Mouse (Mus musculus) heart, postnatal 0 days (tissue): ENCODE results near the gene Ago3. TPM values are rescaled to one million over a fixed set of nuclear protein-coding genes. Genes with fewer than 3 reads are reported as not detected.
A peak's percentile ranks its signal among the peaks of the same experiment; 100 is the strongest.

Experiments
- ATAC-seq: fragments of 200-750 bp; cut with Nextera tagmentation; 2 replicates; pipeline ENCODE4 v1.8.0; 2017; ENCODE audit warnings: low read depth, moderate number of reproducible peaks, moderate library complexity; ENCODE audit not compliant: insufficient read depth
- DNase-seq: peaks from one replicate; pipeline ENCODE4 v3.0.0-alpha.2; 2016; ENCODE audit warnings: low spot score
- H3K27ac ChIP-seq: fragments of 300-500 bp; sonication (generic); 2 replicates; pipeline ENCODE4 v1.5.1; 2014; ENCODE audit warnings: low read depth, mild to moderate bottlenecking
- H3K27me3 ChIP-seq: fragments of 300-500 bp; sonication (generic); 2 replicates; pipeline ENCODE4 v1.6.1; 2014; ENCODE audit warnings: low read length, mixed read lengths; ENCODE audit not compliant: control insufficient read depth, insufficient read depth
- H3K36me3 ChIP-seq: fragments of 300-500 bp; sonication (generic); replicated peaks from 2 replicates; pipeline ENCODE4 v1.6.1; 2014; ENCODE audit warnings: low read length, mixed read lengths; ENCODE audit not compliant: control insufficient read depth, insufficient read depth
- H3K4me1 ChIP-seq: fragments of 300-500 bp; sonication (generic); 2 replicates; pipeline ENCODE4 v1.6.1; 2014; ENCODE audit warnings: antibody characterized with exemption; ENCODE audit not compliant: control insufficient read depth, insufficient read depth
- H3K4me2 ChIP-seq: fragments of 300-500 bp; sonication (generic); 2 replicates; pipeline ENCODE4 v1.6.1; 2014; ENCODE audit warnings: low read depth, mild to moderate bottlenecking, low read length, moderate library complexity
- H3K4me3 ChIP-seq: fragments of 300-500 bp; sonication (generic); 2 replicates; pipeline ENCODE4 v1.5.1; 2014; ENCODE audit warnings: low read depth, low read length
- H3K9ac ChIP-seq: fragments of 300-500 bp; sonication (generic); replicated peaks from 2 replicates; pipeline ENCODE4 v1.6.1; 2014; ENCODE audit warnings: low read depth, low read length, mixed read lengths
- H3K9me3 ChIP-seq: fragments of 300-500 bp; sonication (generic); replicated peaks from 2 replicates; pipeline ENCODE4 v1.6.1; 2016; ENCODE audit warnings: low read length; ENCODE audit not compliant: control insufficient read depth
- CTCF ChIP-seq: IDR thresholded peaks from 2 replicates; pipeline ENCODE4 v1.5.1; 2016; ENCODE audit warnings: antibody characterized with exemption, control low read depth, low read depth
- EP300 ChIP-seq: IDR thresholded peaks from 2 replicates; pipeline ENCODE4 v1.6.1; 2016; ENCODE audit warnings: antibody characterized with exemption, low read depth
- WGBS: fragments of 180-500 bp; shearing (Covaris S2); extraction: QIAGEN DNeasy Blood & Tissue Kit; methylation state at CpG from one replicate; pipeline ENCODE4 v1.1.7; 2014; 5-methylcytosine and 5-hydroxymethylcytosine counted together
- polyA plus RNA-seq: library from polyadenylated mRNA; unstranded; fragments of >200 nt; fragmentation: Nextera tagmentation; extraction: Ambion mirVana; gene quantifications from 2 replicates; pipeline ENCODE4 v1.2.1, GENCODE M21; 2015
- total RNA-seq: library from RNA; depleted of rRNA; stranded (reverse); fragments of >200 nt; gene quantifications from 2 replicates; pipeline ENCODE4 v1.2.3, GENCODE M21; 2014; ENCODE audit warnings: low replicate concordance

The Ago3 gene
- total and polyA plus RNA-seq, 2 experiments from 2014 or later, result 3.3 to 8.3 TPM

GRCm38 (mm10) chr4:126322646-126323045 is 106.7 kb downstream of the Ago3 start:
- DNase-seq (no peak), ATAC-seq (no peak)
- H3K27ac ChIP-seq, result no peak overlapping the region
- H3K4me3 ChIP-seq, result no peak overlapping the region
- 94% methylated on average over 13 of the region's 13 CpGs for WGBS
- peaks cover 7% of the 10 kb centered on the region for H3K36me3 ChIP-seq
- 0 out of 2 replicates have a peak, but pooled peaks cover 12% of the 10 kb centered on the region for H3K27me3 ChIP-seq
- no peak for TF ChIP-seq EP300
- no peak for TF ChIP-seq CTCF
- H3K4me1 ChIP-seq, result 0 out of 2 replicates have a peak, but pooled peaks cover 4% of the 10 kb centered on the region
- H3K4me2 ChIP-seq, result no peak overlapping the region
- no peak overlapping the region for H3K9ac ChIP-seq
- no peaks in the 10 kb centered on the region for H3K9me3 ChIP-seq

- Histone ChIP-seq H3K27me3 (0 out of 2 replicates have a peak, but pooled peaks cover 12% of the 10 kb centered on the region), H3K4me2 (peak overlapping the region; percentile 83), H3K9me3 (no peaks in the 10 kb centered on the region), H3K27ac (no peak overlapping the region), H3K4me3 (peak overlapping the region; percentile 70), H3K4me1 (0 out of 2 replicates have a peak, but pooled peaks cover 4% of the 10 kb centered on the region), H3K36me3 (peaks cover 14% of the 10 kb centered on the region), H3K9ac (no peak overlapping the region)
- TF ChIP-seq CTCF (no peak), EP300 (no peak)
- WGBS, result 52% methylated on average over 28 of the region's 28 CpGs
- DNase-seq (no peak), ATAC-seq (0 out of 2 replicates have a peak, but pooled peaks have one; percentile 2)
These were observed 107.4 kb downstream of the Ago3 start for GRCm38 (mm10) chr4:126321854-126322511.

GRCm38 (mm10) chr4:126321111-126321853 is 108.1 kb downstream of the Ago3 start, which contains the start of gene Adprhl2:
TSS of gene Adprhl2 (minus strand) at chr4:126321703.
- H3K9me3 ChIP-seq, result no peaks in the 10 kb centered on the region
- H3K9ac ChIP-seq, result peak within 1 kb of the TSS; percentile 80
- peak within 1 kb of the TSS; percentile 54 for H3K27ac ChIP-seq
- ATAC-seq (peak; percentile 85), DNase-seq (peak; percentile 93)
- peaks cover 21% of the 10 kb centered on the region for H3K36me3 ChIP-seq
- peak within 1 kb of the TSS; percentile 70 for H3K4me3 ChIP-seq
- 0 out of 2 replicates have a peak, but pooled peaks cover 12% of the 10 kb centered on the region for H3K27me3 ChIP-seq
- H3K4me1 ChIP-seq, result 0 out of 2 replicates have a peak, but pooled peaks cover 4% of the 10 kb centered on the region
- peak within 1 kb of the TSS; percentile 83 for H3K4me2 ChIP-seq
- WGBS, result under 1% methylated on average over 72 of the region's 80 CpGs
- TF ChIP-seq EP300 (peak; percentile 86; the same call in 1 of the 2 replicates), CTCF (peak; percentile 100)

GRCm38 (mm10) chr4:126319806-126320205 is 109.5 kb downstream of the Ago3 start:
- Histone ChIP-seq H3K4me2 (no peak overlapping the region), H3K9ac (no peak overlapping the region)
- WGBS, result 85% methylated on average over 6 of the region's 6 CpGs

GRCm38 (mm10) chr4:126316443-126317040 is 112.8 kb downstream of the Ago3 start:
- H3K27ac ChIP-seq, result no peak overlapping the region
- no peaks in the 10 kb centered on the region for H3K27me3 ChIP-seq
- no peak overlapping the region for H3K9ac ChIP-seq
- ATAC-seq (no peak), DNase-seq (no peak)
- no peak for TF ChIP-seq CTCF
- no peak for TF ChIP-seq EP300
- H3K4me3 ChIP-seq, result no peak overlapping the region
- H3K36me3 ChIP-seq, result peaks cover 23% of the 10 kb centered on the region
- 85% methylated on average over 13 of the region's 13 CpGs for WGBS
- no peaks in the 10 kb centered on the region for H3K4me1 ChIP-seq
- H3K9me3 ChIP-seq, result no peaks in the 10 kb centered on the region
- H3K4me2 ChIP-seq, result no peak overlapping the region

More at GRCm38 (mm10) chr4:126319806-126320205, 109.5 kb downstream of the Ago3 start:
- DNase-seq, result no peak
- Histone ChIP-seq H3K9me3 (no peaks in the 10 kb centered on the region), H3K36me3 (peaks cover 23% of the 10 kb centered on the region), H3K27me3 (0 out of 2 replicates have a peak, but pooled peaks cover 6% of the 10 kb centered on the region), H3K4me3 (no peak overlapping the region), H3K27ac (no peak overlapping the region), H3K4me1 (0 out of 2 replicates have a peak, but pooled peaks cover 4% of the 10 kb centered on the region)
- ATAC-seq, result no peak
- no peak for TF ChIP-seq CTCF
